Mouse (Mus musculus): ENCODE results near the gene Lingo4. TPM values are rescaled to one million over a fixed set of nuclear protein-coding genes. Genes with fewer than 3 reads are reported as not detected.

The Lingo4 gene
- total RNA-seq (2022), result under 1 TPM in 3 of 4 experiments, not detected in 1; 0.14 to 0.37 (median 0.17) TPM

DNA sequence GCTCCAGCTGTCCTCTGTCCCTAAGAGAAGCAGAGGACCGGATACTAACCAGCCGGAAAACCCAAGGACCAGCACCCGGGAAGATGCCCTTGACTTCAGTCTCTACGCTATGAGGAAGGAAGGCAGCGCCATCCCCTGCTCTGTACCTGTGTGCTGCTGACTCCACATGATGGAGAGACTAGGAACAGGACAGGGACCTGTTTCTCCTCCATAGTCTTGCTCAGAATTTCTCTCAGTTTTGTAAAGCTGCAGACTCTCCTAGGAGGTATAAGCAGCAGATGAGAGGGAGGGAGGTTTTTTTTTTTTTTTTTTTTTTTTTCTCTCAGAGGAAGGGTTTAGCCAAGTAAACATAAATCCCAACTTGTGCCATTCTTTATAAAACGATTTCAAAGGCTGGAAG lies at the start of gene Lingo4:
Gene Lingo4 (plus strand): TSS at position 301 of the 400 bp plus-strand sequence.
- DNase-seq (ENCODE audit: low spot score), result no peak

DNA sequence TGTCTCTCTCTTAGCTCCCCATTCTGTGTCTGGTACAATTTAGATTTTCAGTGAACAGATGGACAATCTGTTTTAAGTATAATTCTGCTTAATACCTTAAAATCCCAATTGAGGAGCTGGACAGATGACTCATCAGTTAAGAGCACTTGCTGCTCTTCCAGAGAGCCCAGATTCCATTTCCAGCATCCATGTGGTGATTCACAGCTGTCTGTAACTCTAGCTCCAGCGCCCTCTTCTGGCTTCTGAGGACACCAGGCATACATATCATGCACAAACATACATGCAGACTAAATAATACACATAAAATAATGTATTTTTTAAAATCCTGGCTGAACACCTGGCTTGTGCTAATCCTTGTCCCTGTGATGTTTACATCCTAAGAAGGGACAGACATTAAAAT lies 37.5 kb upstream of the Lingo4 start:
- no peak for DNase-seq (ENCODE audit: low spot score)

- DNase-seq (ENCODE audit: low spot score), result no peak
Measured at GRCm38 (mm10) chr3:94362138-94362537, 36.2 kb upstream of the Lingo4 start, which contains the start of gene C2cd4d. TSS of gene C2cd4d (plus strand) at chr3:94362438.

DNA sequence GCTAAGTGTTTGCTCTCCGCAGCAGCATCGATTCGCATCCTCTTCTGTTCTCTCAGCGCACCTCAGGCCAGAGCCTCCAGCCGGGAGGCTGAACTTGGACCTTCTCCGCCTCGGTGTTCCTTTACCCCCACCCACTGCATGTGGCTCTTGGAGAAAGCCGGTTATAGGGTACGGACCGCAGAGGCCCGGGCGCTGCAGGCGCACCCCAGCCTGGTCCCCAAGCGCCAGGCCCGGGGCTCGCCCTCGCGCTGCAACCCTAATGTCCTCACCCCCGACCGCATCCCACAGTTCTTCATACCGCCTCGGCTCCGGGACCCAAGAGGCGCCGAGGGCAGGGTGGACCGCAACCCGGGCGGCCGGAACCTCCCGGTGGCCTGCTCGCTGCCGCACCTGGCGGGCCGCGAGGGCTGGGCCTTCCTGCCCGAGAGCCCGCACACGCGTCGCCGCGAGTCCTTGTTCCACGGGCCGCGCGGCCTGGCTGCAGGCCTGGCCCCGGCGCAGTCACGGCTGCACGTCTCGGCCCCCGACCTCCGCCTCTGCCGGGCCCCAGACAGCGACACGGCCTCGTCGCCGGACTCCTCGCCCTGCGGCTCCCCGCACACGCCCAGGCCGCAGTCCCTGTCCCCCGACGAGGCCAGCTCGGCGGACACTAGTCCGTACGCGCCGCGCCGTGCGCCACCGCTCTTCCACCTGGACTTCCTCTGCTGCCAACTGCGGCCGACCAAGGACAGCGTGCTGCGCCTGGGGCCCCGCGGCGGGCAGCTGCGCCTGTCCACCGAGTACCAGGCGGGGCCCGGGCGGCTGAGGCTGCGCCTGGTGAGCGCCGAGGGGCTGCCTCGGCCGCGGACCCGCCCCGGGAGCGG lies 34.8 kb upstream of the Lingo4 start:
- DNase-seq (ENCODE audit: low spot score), result no peak

DNA sequence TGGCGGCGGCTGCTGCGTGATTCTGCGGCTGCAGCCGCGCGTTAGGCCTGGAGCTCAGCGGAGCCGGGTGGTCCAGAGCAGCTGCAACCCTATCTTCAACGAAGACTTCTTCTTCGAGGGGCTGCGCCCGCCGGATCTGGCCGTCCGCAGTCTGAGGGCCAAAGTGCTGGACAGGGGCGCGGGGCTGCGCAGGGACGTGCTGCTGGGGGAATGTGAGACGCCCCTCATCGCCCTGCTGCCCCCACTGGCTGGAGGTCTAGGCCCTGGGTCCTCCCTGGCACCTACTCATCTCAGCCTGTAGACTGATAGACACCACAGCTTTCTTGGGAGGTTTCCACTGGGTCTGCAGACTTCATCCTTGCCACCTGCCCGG lies 34.2 kb upstream of the Lingo4 start:
- no peak for DNase-seq (ENCODE audit: low spot score)

GRCm38 (mm10) chr3:94366761-94367160 lies 31.6 kb upstream of the Lingo4 start:
- peak; percentile 77 for DNase-seq (ENCODE audit: low spot score)

- no peak for DNase-seq (ENCODE audit: low spot score)
Measured at GRCm38 (mm10) chr3:94367511-94367910, 30.8 kb upstream of the Lingo4 start.

- DNase-seq (ENCODE audit: low spot score), result no peak
Measured at GRCm38 (mm10) chr3:94368631-94369030, 29.7 kb upstream of the Lingo4 start.

DNA sequence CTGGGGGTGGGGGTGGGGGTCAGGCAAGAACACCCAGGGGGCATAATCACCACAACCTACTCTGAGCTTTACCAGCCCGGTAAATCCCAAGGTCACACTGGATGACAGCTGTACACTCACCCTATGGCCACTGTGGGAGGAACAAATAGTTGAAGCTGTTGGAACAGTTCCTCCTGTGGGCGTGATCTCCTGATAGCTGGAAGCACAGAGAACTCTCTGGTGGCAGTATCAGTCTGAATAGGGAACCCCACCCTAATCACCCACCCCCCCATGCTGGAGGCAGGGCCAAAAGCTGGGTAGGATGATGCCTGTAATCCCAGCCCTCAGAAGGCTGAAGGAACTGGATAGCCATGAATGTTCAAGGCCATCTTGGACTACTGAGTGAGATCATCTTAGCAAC lies 28.6 kb upstream of the Lingo4 start:
- DNase-seq (ENCODE audit: low spot score), result no peak

DNA sequence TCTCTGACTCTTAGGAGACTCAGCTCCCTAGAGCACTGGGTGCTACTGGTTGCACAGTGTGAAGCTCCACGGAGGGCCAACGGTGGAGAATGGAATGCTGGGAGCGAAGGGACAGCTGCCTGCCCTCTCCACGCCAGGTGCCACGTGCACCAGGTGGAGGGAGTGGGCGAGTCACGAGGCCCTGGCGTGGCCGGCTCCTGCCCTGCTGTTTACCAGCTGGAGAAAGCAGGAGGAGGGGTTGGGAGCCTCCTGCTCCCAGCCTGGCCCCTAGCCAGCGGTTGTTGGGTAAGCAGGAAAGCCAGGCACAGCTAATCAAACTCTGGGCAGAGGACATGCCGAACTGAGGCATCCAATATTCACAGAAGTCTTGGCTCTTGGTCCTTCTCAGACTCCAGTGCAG lies 26.7 kb upstream of the Lingo4 start:
- DNase-seq (ENCODE audit: low spot score), result peak; percentile 69

DNA sequence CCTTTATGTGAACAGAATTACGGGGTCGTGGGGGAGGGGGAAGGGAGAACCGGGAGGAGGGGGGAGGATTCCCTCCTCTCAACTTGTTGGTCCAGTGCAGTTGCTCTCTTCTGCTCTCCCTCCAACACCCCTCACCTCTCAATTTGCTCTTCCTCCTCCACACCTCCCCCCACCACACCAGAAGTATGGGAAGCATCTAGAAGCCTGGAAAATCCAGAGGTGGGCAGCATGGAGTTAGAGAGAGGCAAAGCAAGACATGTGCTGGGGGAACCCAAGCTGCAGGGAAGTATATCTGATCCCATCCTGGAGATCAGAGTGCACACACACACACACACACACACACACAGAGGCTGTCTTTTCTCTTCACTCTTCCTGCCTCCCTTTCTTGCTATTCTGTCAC lies 26.3 kb upstream of the Lingo4 start:
- DNase-seq (ENCODE audit: low spot score), result no peak

DNA sequence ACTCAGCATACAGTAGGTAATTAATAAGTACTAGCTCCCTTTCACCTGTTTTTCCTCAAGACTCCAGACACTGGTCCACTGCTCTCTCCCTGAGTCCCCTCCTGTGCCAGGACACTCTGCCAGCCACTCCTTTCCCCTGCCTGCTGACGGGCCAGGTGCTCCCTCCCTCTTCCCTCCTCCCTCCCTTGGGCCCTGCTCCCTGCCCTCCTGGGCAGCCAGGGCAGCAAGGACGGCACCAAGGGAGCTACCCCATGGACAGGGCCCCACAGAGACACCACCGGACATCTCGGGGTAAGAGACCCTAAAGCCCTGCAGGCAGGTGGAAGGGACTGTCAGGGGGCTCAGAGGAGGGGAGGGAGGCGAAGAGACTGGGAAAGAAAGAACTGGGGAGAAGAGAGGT lies 25.7 kb upstream of the Lingo4 start, which contains the start of gene Rorc:
Gene Rorc (plus strand): TSS at position 154 of the 400 bp plus-strand sequence.
- peak; percentile 42 for DNase-seq (ENCODE audit: low spot score)

DNA sequence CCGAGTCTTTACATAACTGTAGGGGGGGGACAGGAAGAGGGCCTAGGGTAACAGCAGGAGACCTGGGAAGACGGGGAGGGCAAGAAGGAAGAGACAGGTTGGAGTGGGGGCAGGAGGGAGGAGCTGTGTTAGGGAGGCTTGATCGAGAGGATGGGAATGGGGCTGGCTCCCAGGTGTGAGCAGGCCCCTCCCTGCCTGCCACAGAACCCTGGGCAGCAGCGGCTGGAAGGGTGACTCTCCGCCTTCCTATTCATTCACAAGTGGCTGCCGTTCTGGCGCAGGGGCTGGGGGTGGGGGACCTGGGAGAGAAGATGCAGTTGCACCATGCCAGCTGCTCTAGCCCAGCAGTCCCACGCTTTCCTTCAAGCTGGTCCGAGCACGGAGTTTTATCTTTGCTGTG lies 25.2 kb upstream of the Lingo4 start:
- no peak for DNase-seq (ENCODE audit: low spot score)

DNA sequence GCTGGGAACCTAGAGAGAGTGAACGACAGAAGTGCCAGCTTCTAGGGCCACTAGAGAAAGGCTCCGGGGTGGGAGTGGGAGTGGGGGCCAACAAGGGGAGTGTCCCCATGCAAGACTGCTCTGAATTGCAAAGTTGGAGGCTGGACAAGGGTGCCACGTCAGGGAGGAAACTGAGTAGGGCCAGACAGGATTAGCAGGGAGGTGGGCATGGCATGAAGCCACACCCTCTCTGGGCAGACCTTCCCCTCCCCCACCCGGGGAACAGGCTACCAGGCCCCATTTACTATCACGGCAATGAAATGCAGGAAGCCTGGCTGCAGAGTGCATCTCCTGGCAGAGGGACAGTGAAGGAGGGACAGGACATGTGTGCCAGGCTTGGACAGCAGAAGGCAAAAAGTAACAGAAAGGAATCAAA lies 24.7 kb upstream of the Lingo4 start:
- no peak for DNase-seq (ENCODE audit: low spot score)

GRCm38 (mm10) chr3:94374636-94375035 lies 23.7 kb upstream of the Lingo4 start:
- DNase-seq (ENCODE audit: low spot score), result no peak

GRCm38 (mm10) chr3:94375146-94375545 lies 23.2 kb upstream of the Lingo4 start:
- no peak for DNase-seq (ENCODE audit: low spot score)

GRCm38 (mm10) chr3:94375861-94376260 lies 22.5 kb upstream of the Lingo4 start:
- no peak for DNase-seq (ENCODE audit: low spot score)

- no peak for DNase-seq (ENCODE audit: low spot score)
Measured at GRCm38 (mm10) chr3:94377028-94377923, 21.0 kb upstream of the Lingo4 start.

GRCm38 (mm10) chr3:94379831-94380510 lies 18.3 kb upstream of the Lingo4 start:
- DNase-seq (ENCODE audit: low spot score), result no peak

GRCm38 (mm10) chr3:94382308-94382707 lies 16.0 kb upstream of the Lingo4 start:
- no peak for DNase-seq (ENCODE audit: low spot score)

DNA sequence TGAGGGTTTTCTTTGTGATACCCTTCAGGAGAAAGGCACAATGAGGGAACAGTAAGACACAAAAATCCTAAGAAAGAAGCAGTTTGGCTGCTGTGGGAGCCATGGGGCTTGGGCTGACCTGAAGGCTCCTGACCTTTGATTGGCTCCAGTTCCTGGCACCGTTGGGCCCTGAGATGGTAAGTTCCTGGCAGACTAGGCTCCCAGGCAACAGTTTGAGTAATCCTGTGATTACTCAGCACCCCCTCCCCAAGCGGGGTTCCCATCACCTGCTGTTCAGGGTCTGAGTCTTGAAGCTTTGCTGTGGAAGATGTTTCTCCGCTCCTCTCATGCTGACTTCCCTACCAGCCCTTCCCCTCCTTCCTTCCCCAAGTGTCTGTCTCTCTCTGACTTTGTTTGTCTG lies 14.8 kb upstream of the Lingo4 start:
- no peak for DNase-seq (ENCODE audit: low spot score)

DNA sequence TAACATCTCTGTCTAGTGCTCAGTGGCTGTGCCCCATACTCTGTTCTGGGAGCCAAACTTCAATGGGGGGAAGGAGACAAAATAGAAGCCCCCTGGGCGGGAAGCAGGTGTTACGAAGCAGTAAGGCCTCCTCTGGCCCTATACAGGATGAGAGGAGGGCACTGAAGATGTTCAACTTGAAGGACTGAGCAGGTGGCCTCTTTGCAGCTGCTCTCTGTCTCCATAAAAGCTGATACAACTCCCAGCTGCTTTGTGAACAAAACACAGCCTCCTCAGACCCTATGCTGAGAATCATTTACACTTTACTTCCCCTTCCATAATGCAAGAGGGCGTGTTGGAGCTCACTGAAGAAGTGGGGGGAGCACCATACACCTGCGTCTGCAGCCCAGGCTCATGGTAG lies 11.6 kb upstream of the Lingo4 start:
- no peak for DNase-seq (ENCODE audit: low spot score)

All from heart, adult 8-10 months (tissue).